In the genomic region with DNA sequence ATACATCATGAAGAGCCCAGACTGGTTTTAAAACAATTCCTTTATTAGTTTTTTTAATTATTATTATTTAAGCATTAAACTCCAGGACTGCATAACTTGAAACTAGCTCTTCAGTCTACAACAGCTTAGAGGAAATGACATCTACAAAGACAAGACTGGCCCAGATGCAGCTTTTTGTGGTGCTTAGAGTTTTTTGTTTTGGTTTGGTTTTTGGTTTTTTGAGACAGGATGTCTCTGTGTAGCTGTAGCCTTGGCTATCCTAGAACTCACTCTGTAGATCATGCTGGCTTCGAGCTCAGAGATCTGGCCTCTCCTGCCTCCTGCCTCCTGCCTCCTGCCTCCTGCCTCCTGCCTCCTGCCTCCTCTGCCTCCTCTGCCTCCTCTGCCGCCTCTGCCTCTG, we compare ENCODE assay signal across 25 mouse cellular contexts. TPM values are rescaled to one million over a fixed set of nuclear protein-coding genes. Genes with fewer than 3 reads are reported as not detected.
"Had no signal": no experiment of that assay in that cellular context is flagged by ENCODE, and none has a peak within 500 bp of the region (broad histone marks: within the 10 kb centered on the region; RNA-seq: fewer than 3 reads in every experiment).

No protein-coding gene starts in this region.

- H3K4me1 ChIP-seq: limb, embryonic 12.5 days; limb, embryonic 15.5 days; midbrain, embryonic 12.5 days; midbrain, embryonic 15.5 days; neural tube, embryonic 13.5 days had no signal

- H3K36me3 ChIP-seq: limb, embryonic 12.5 days; limb, embryonic 15.5 days; midbrain, embryonic 12.5 days; midbrain, embryonic 15.5 days; neural tube, embryonic 13.5 days had no signal

- DNase-seq: kidney, adult 2 months; kidney, postnatal 25 days; layer of hippocampus, postnatal 36 days; left cerebral cortex, postnatal 4 days; liver, postnatal 0 days; lung, embryonic 14.5 days; retina, postnatal 1 day had no signal

- H3K27me3 ChIP-seq: limb, embryonic 12.5 days; limb, embryonic 15.5 days; midbrain, embryonic 12.5 days; midbrain, embryonic 15.5 days; neural tube, embryonic 13.5 days had no signal

- H3K27ac ChIP-seq: kidney, postnatal 0 days; layer of hippocampus, adult 2 months; limb, embryonic 12.5 days; limb, embryonic 15.5 days; liver, embryonic 14.5 days; macrophage; midbrain, embryonic 12.5 days; midbrain, embryonic 15.5 days; neural tube, embryonic 13.5 days had no signal

- H3K4me3 ChIP-seq: layer of hippocampus, adult 2 months; limb, embryonic 12.5 days; limb, embryonic 15.5 days; midbrain, embryonic 12.5 days; midbrain, embryonic 15.5 days; neural tube, embryonic 13.5 days had no signal

RNA-seq across cellular contexts. Expression of a gene that starts 8.6 kb away (rescaled TPM):
- polyA plus RNA-seq: intestine, postnatal 0 days; kidney, adult 2 months; kidney, embryonic 14.5 days; kidney, postnatal 0 days; large intestine, adult 2 months; limb, embryonic 12.5 days; limb, embryonic 15.5 days; liver, embryonic 11.5 days; liver, embryonic 14.5 days; liver, postnatal 0 days; lung, embryonic 14.5 days; lung, postnatal 0 days; macrophage; midbrain, embryonic 12.5 days; neural tube, embryonic 13.5 days; small intestine, adult 2 months; spleen, adult 2 months; stomach, embryonic 16.5 days; urinary bladder, adult 2 months had no signal
